Mouse (Mus musculus) midbrain, embryonic 15.5 days (tissue): ENCODE results near the gene Napa. TPM values are rescaled to one million over a fixed set of nuclear protein-coding genes. Genes with fewer than 3 reads are reported as not detected.
A peak's percentile ranks its signal among the peaks of the same experiment; 100 is the strongest.

ENCODE experiments used
- ATAC-seq: fragments of 200-750 bp; cut with Nextera tagmentation; replicated peaks from 2 replicates; pipeline ENCODE4 v1.8.0; 2017; ENCODE audit warnings: moderate TSS enrichment
- H3K27ac ChIP-seq: fragments of 300-500 bp; sonication (generic); 2 replicates; pipeline ENCODE4 v1.5.1; 2015; ENCODE audit warnings: mild to moderate bottlenecking, inconsistent platforms
- H3K27me3 ChIP-seq: fragments of 300-500 bp; sonication (generic); replicated peaks from 2 replicates; pipeline ENCODE4 v1.6.1; 2015; ENCODE audit warnings: inconsistent platforms
- H3K36me3 ChIP-seq: fragments of 300-500 bp; sonication (generic); replicated peaks from 2 replicates; pipeline ENCODE4 v1.6.1; 2015; ENCODE audit warnings: inconsistent platforms
- H3K4me1 ChIP-seq: fragments of 300-500 bp; sonication (generic); 2 replicates; pipeline ENCODE4 v1.6.1; 2015; ENCODE audit warnings: inconsistent platforms
- H3K4me2 ChIP-seq: fragments of 300-500 bp; sonication (generic); 2 replicates; pipeline ENCODE4 v1.6.1; 2015; ENCODE audit warnings: inconsistent platforms, mild to moderate bottlenecking, moderate library complexity
- H3K4me3 ChIP-seq: fragments of 300-500 bp; sonication (generic); 2 replicates; pipeline ENCODE4 v1.5.1; 2015; ENCODE audit warnings: mild to moderate bottlenecking, inconsistent platforms
- H3K9ac ChIP-seq: fragments of 300-500 bp; sonication (generic); 2 replicates; pipeline ENCODE4 v1.6.1; 2015; ENCODE audit warnings: mild to moderate bottlenecking, inconsistent platforms
- H3K9me3 ChIP-seq: fragments of 300-500 bp; sonication (generic); 2 replicates; pipeline ENCODE4 v1.6.1; 2016; ENCODE audit warnings: inconsistent platforms
- WGBS: fragments of 180-500 bp; shearing (Covaris S2); methylation state at CpG from one replicate; pipeline ENCODE4 v1.1.7; 2015; ENCODE audit warnings: mixed read lengths; 5-methylcytosine and 5-hydroxymethylcytosine counted together
- polyA plus RNA-seq: library from polyadenylated mRNA; unstranded; fragments of >200 nt; fragmentation: Nextera tagmentation; extraction: Ambion mirVana; gene quantifications from 2 replicates; pipeline ENCODE4 v1.2.1, GENCODE M21; 2015

The Napa gene
- polyA plus RNA-seq, 1 experiment from 2014 or later = 224 TPM

DNA sequence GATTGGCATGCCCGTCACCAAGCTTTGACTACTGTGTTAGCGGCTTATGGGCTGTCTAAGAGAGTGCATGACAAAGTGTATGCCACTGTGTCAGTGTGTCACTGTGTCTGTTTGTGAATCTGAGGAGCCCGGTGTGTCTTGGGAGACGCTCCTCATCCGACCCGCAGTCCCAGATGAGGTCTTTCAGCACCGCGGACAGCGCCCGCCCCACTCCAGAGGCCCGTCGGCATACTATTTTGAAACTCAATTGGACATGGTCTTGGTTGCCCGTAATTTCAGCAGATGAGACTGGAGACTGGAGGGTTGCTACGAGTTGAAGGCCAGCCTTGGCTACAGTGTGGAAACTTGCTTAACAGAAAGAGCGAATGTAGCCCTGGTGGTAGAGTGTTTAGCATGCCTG lies 49.4 kb downstream of the Napa start:
- peaks cover 8% of the 10 kb centered on the region for H3K4me1 ChIP-seq
- WGBS = 17% methylated on average over 15 of the region's 15 CpGs
- ATAC-seq = no peak

GRCm38 (mm10) chr7:16149241-16149640 lies 51.0 kb downstream of the Napa start:
- 59% methylated on average over 5 of the region's 5 CpGs for WGBS
- H3K4me1 ChIP-seq = peaks cover 8% of the 10 kb centered on the region
- no peaks in the 10 kb centered on the region for H3K9me3 ChIP-seq
- no peak overlapping the region for H3K27ac ChIP-seq
- no peak overlapping the region for H3K4me2 ChIP-seq
- H3K36me3 ChIP-seq = no peaks in the 10 kb centered on the region
- no peaks in the 10 kb centered on the region for H3K27me3 ChIP-seq
- no peak overlapping the region for H3K9ac ChIP-seq
- ATAC-seq = no peak
- no peak overlapping the region for H3K4me3 ChIP-seq

More for the DNA sequence above, 49.4 kb downstream of the Napa start:
- H3K27ac ChIP-seq = no peak overlapping the region
- H3K27me3 ChIP-seq = no peaks in the 10 kb centered on the region
- no peaks in the 10 kb centered on the region for H3K36me3 ChIP-seq
- H3K4me3 ChIP-seq = no peak overlapping the region
- H3K9me3 ChIP-seq = no peaks in the 10 kb centered on the region
- no peak overlapping the region for H3K4me2 ChIP-seq
- no peak overlapping the region for H3K9ac ChIP-seq

DNA sequence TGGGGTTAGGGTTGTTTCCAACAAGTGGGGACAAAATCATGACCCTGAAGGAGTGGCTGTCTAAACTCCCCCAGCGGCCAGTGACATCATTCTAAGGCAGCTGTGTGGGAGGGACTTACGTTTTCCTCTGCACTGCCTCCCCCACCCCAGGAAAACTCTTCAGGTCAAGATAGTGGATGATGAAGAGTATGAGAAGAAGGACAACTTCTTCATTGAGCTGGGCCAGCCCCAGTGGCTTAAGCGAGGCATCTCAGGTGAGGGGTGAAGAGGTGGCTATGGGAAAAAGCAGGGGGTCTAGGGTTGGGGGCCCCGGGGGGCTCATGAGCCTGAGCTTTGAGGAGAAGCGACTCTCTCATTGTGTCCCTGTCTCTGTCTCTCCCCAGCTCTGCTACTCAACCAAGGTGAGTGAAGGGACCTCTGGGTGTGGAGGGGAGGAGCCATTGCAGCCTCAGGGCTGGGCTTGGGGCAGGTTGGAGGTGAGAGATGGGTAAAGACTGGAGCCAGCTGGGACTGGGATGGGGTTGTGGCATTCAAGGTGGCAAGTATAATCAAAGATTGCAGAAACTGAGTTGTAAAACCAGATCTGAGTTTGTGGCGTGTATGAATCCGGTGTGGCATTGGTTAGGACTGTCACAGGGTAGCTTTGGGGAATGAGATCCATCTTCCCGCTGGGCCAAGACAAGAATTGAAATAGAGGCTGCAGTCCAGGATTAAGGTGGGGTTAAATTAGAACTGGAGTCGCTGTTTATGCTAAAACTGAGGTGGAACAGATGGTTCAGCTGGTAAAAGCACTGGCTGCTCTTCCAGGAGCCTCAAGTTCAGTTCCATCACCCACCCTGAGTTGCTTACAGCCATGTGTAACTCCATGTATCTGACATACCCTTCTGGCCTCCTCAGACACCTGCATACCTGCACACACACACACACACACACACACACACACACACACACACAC lies 52.2 kb downstream of the Napa start:
- H3K36me3 ChIP-seq = no peaks in the 10 kb centered on the region
- H3K9me3 ChIP-seq = no peaks in the 10 kb centered on the region
- H3K4me1 ChIP-seq = peaks cover 8% of the 10 kb centered on the region
- no peak overlapping the region for H3K9ac ChIP-seq
- no peak overlapping the region for H3K4me3 ChIP-seq
- H3K27ac ChIP-seq = no peak overlapping the region
- ATAC-seq = no peak
- 77% methylated on average over 9 of the region's 9 CpGs for WGBS
- H3K27me3 ChIP-seq = no peaks in the 10 kb centered on the region
- no peak overlapping the region for H3K4me2 ChIP-seq

DNA sequence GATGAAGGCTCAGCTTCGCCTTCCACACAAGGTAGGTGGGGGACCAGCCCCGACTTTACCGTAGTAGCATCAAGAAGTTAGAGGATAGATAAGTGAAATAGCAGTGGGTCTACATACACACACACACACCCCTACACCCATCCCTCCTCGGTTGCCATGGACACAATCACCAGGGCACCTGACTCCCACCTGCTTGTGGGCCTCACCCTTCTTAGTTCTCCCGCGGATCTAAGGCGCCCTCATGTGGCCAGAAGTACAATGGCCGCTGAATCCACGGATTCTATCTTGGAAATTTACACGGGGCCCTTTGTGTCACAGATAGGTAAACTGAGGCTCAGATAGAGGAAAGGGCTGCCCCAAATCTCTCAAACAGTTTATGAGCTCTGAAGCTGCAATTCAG lies 55.3 kb downstream of the Napa start:
- 18% methylated on average over 10 of the region's 10 CpGs for WGBS

DNA sequence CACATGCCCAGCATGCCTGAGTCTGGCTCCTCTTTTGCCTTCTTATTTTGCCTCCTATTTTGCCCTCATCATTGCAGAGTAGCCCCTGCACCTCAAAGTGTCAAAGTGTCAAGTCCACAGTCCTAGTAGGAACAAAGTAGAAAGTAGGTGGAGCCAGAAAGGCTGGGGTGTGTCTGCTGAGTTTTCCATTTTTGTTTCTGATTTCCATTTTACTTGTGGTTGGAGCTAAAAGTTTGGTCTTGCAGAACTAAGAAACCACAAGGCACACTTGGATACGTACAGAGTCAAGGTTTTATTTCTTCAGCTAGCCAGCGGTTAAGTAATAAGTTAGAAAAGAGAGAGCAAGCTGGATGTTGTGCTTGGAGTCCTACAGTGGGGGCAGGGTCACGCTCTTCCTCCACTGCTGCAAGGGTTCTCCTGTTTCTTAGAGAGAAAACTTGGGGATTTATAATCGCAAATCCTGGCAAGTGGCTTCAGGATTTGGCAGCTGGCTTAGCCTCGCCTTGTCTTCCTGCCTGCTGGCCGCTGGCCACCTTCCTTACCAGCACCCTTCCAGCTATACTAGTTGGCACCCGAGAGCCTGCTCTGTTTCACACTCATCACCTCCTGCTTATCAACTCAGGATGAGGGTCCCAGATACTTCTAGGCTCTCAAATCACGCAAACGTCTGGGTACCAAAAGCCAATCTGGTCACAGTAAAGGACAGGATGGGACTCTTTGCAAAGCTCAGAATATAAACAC lies 57.0 kb downstream of the Napa start:
- WGBS = 74% methylated on average over 9 of the region's 9 CpGs
- Histone ChIP-seq H3K27ac (no peak overlapping the region), H3K9me3 (no peaks in the 10 kb centered on the region), H3K4me1 (peaks cover 8% of the 10 kb centered on the region; the same call in 1 of the 2 replicates), H3K36me3 (no peaks in the 10 kb centered on the region), H3K27me3 (peaks cover 16% of the 10 kb centered on the region; the same call in 1 of the 2 replicates), H3K9ac (no peak overlapping the region), H3K4me3 (no peak overlapping the region), H3K4me2 (no peak overlapping the region)
- no peak for ATAC-seq

More for the DNA sequence above, 55.3 kb downstream of the Napa start:
- Histone ChIP-seq H3K27me3 (0 out of 2 replicates have a peak, but pooled peaks cover 8% of the 10 kb centered on the region), H3K4me2 (no peak overlapping the region), H3K9ac (no peak overlapping the region; the same call in 1 of the 2 replicates), H3K9me3 (no peaks in the 10 kb centered on the region), H3K27ac (no peak overlapping the region), H3K4me3 (no peak overlapping the region), H3K4me1 (no peaks in the 10 kb centered on the region), H3K36me3 (no peaks in the 10 kb centered on the region)
- ATAC-seq = peak; percentile 88

- no peak for ATAC-seq
- 78% methylated on average over 8 of the region's 8 CpGs for WGBS
- Histone ChIP-seq H3K4me3 (no peak overlapping the region), H3K27ac (no peak overlapping the region), H3K9me3 (no peaks in the 10 kb centered on the region), H3K27me3 (peaks cover 16% of the 10 kb centered on the region; the same call in 1 of the 2 replicates), H3K4me1 (peaks cover 8% of the 10 kb centered on the region; the same call in 1 of the 2 replicates), H3K4me2 (no peak overlapping the region), H3K36me3 (no peaks in the 10 kb centered on the region), H3K9ac (no peak overlapping the region)
Observed at GRCm38 (mm10) chr7:16156105-16156714, 58.0 kb downstream of the Napa start.

DNA sequence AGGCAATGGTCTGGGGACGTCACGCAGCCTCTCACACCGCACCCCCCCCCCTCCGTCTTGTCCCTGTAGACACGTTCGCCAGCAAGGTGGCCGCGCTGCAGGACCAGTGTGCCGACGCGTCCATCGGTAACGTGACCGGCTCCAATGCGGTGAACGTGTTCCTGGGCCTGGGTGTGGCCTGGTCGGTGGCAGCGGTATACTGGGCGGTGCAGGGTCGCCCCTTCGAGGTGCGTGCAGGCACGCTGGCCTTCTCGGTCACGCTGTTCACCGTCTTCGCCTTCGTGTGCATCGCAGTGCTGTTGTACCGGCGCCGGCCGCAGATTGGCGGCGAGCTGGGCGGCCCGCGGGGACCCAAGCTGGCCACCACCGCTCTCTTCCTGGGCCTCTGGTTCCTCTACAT lies 60.5 kb downstream of the Napa start:
- Histone ChIP-seq H3K9me3 (no peaks in the 10 kb centered on the region), H3K4me2 (peak overlapping the region; percentile 46), H3K27ac (no peak overlapping the region), H3K9ac (0 out of 2 replicates have a peak overlapping the region, but pooled peaks have one; percentile 10), H3K4me3 (peak overlapping the region; percentile 22), H3K27me3 (peaks cover 16% of the 10 kb centered on the region; the same call in 1 of the 2 replicates), H3K36me3 (no peaks in the 10 kb centered on the region), H3K4me1 (peaks cover 8% of the 10 kb centered on the region; the same call in 1 of the 2 replicates)
- WGBS = 10% methylated on average over 39 of the region's 39 CpGs
- ATAC-seq = peak; percentile 44

GRCm38 (mm10) chr7:16160702-16161101 lies 62.4 kb downstream of the Napa start:
- H3K4me3 ChIP-seq = no peak overlapping the region
- no peaks in the 10 kb centered on the region for H3K36me3 ChIP-seq
- peaks cover 8% of the 10 kb centered on the region; the same call in 1 of the 2 replicates for H3K4me1 ChIP-seq
- no peak overlapping the region for H3K9ac ChIP-seq
- H3K27ac ChIP-seq = no peak overlapping the region
- WGBS = 80% methylated on average over 3 of the region's 3 CpGs
- H3K27me3 ChIP-seq = peaks cover 16% of the 10 kb centered on the region; the same call in 1 of the 2 replicates
- no peaks in the 10 kb centered on the region for H3K9me3 ChIP-seq
- H3K4me2 ChIP-seq = no peak overlapping the region
- ATAC-seq = no peak

DNA sequence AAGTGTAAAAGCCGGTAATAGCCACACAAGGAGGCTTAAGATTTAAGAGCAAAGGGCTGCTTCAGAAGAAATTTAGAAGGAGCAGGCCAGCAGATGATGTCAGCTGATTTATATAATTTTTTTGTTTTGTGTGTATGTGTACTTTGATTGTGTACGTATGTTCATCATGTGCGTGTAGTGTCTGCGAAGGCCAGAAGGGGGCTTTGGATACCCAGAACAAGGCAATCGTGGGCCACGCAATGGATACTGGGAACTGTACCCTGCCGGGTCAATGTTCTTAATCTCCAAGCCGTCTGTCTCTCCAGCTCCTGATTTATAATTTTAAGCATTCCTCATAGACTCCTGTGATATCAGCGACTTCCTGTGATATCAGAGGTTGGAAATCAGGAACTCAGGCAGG lies 63.0 kb downstream of the Napa start:
- WGBS = 90% methylated on average over 9 of the region's 9 CpGs
- Histone ChIP-seq H3K27me3 (peaks cover 16% of the 10 kb centered on the region; the same call in 1 of the 2 replicates), H3K4me3 (no peak overlapping the region), H3K4me1 (peaks cover 8% of the 10 kb centered on the region; the same call in 1 of the 2 replicates), H3K36me3 (no peaks in the 10 kb centered on the region), H3K9me3 (no peaks in the 10 kb centered on the region), H3K27ac (no peak overlapping the region), H3K4me2 (no peak overlapping the region), H3K9ac (no peak overlapping the region)
- no peak for ATAC-seq

DNA sequence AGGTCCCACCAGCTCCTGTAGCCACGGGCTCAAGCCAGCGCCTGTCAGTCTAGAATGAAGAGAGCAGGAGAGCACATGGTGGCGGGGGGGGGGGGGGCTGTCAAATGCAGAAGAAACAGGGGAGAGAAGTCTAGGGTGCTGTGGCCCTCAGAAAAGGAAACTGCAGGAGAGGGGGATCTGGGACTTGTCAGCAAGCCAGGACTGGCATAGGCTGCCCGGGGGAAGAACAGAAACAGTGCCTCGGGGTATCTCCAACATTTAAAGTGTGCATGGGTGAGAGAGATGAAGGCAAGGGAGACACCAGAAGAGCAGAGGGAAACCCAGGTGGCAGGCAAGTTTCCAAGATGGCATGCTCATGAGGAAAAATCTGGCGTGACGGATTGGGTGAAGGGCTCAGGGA lies 63.8 kb downstream of the Napa start:
- H3K9me3 ChIP-seq = no peaks in the 10 kb centered on the region
- 66% methylated on average over 7 of the region's 7 CpGs for WGBS
- H3K4me1 ChIP-seq = peaks cover 8% of the 10 kb centered on the region; the same call in 1 of the 2 replicates
- no peaks in the 10 kb centered on the region for H3K36me3 ChIP-seq
- no peak overlapping the region for H3K4me2 ChIP-seq
- no peak overlapping the region for H3K27ac ChIP-seq
- ATAC-seq = no peak; the same call in 1 of the 2 replicates
- H3K27me3 ChIP-seq = peaks cover 16% of the 10 kb centered on the region; the same call in 1 of the 2 replicates
- H3K9ac ChIP-seq = no peak overlapping the region
- no peak overlapping the region for H3K4me3 ChIP-seq
